Mouse (Mus musculus) stomach, postnatal 0 days (tissue): ENCODE results near the gene Gpatch2.

Experiments
- CTCF ChIP-seq: IDR thresholded peaks from 2 replicates; pipeline ENCODE4 v1.5.1; 2016; ENCODE audit warnings: antibody characterized with exemption, low read depth, mild to moderate bottlenecking, moderate library complexity
- EP300 ChIP-seq: optimal IDR thresholded peaks from 2 replicates; pipeline ENCODE3; 2016; ENCODE audit warnings: antibody characterized with exemption

GRCm38 (mm10) chr1:187169646-187170045 lies 45.7 kb upstream of the Gpatch2 start:
- no peak for TF ChIP-seq CTCF
- TF ChIP-seq EP300, result no peak
